Mouse (Mus musculus): ENCODE data around the gene Rps6ka5. TPM values are rescaled to one million over a fixed set of nuclear protein-coding genes. Genes with fewer than 3 reads are reported as not detected.

The Rps6ka5 gene
- polyA plus RNA-seq, 1 experiment, result 1.1 TPM

- H3K27ac ChIP-seq (ENCODE audit: insufficient read depth, low read depth, low read length), result no peak overlapping the region
These were observed 191.8 kb downstream of the Rps6ka5 start for GRCm38 (mm10) chr12:100535028-100535427.

DNA sequence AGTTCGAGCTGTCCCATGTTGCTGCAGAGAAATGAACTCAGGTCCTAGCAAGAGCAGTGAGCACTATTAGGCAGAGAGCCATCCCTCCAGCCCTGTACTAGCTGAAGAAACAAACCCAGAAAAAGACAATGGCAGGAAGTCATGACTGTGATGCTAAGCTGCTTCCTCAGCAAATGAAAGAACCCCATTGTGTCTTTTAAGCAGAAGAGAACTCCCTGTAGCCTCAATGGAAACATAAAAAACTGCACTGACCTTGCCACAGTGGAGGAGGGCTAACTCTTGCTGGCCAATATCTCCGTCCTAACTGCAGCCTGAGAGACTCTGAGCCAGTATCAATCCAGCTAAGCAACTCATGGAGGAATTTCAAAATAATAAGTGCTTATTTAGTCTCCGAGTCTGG is 192.8 kb downstream of the Rps6ka5 start:
- Histone ChIP-seq H3K4me3 (ENCODE audit: insufficient read depth, low read depth, low read length) (no peak overlapping the region), H3K27me3 (replicated peaks; ENCODE audit: control insufficient read depth, insufficient read depth, low read length) (no peaks in the 10 kb centered on the region), H3K27ac (ENCODE audit: insufficient read depth, low read depth, low read length) (no peak overlapping the region), H3K36me3 (ENCODE audit: control insufficient read depth, insufficient read depth, low read length) (no peaks in the 10 kb centered on the region), H3K4me1 (ENCODE audit: control insufficient read depth, insufficient read depth, low read length) (no peaks in the 10 kb centered on the region; the same call in 1 of the 2 replicates)
- peak; percentile 72 for DNase-seq
- TF ChIP-seq POLR2A (IDR thresholded peaks at IDR 0.05; ENCODE audit: low read depth, low read length), result no peak
- no peak for TF ChIP-seq CTCF (conservative IDR thresholded peaks at IDR 0.05; ENCODE audit: insufficient read depth, insufficient read length, low read depth, low read length)
- 72% methylated on average over 3 of the region's 3 CpGs for WGBS

More at GRCm38 (mm10) chr12:100535028-100535427, 191.8 kb downstream of the Rps6ka5 start:
- TF ChIP-seq POLR2A (IDR thresholded peaks at IDR 0.05; ENCODE audit: low read depth, low read length), result no peak
- no peak for TF ChIP-seq CTCF (conservative IDR thresholded peaks at IDR 0.05; ENCODE audit: insufficient read depth, insufficient read length, low read depth, low read length)
- Histone ChIP-seq H3K36me3 (ENCODE audit: control insufficient read depth, insufficient read depth, low read length) (no peaks in the 10 kb centered on the region), H3K4me1 (ENCODE audit: control insufficient read depth, insufficient read depth, low read length) (peaks cover 2% of the 10 kb centered on the region; the same call in 1 of the 2 replicates), H3K4me3 (ENCODE audit: insufficient read depth, low read depth, low read length) (no peak overlapping the region), H3K27me3 (replicated peaks; ENCODE audit: control insufficient read depth, insufficient read depth, low read length) (no peaks in the 10 kb centered on the region)
- DNase-seq, result no peak
- 93% methylated on average over 12 of the region's 12 CpGs for WGBS

- Histone ChIP-seq H3K36me3 (ENCODE audit: control insufficient read depth, insufficient read depth, low read length) (no peaks in the 10 kb centered on the region), H3K27me3 (replicated peaks; ENCODE audit: control insufficient read depth, insufficient read depth, low read length) (no peaks in the 10 kb centered on the region), H3K4me3 (ENCODE audit: insufficient read depth, low read depth, low read length) (no peak overlapping the region), H3K27ac (ENCODE audit: insufficient read depth, low read depth, low read length) (no peak overlapping the region), H3K4me1 (ENCODE audit: control insufficient read depth, insufficient read depth, low read length) (no peaks in the 10 kb centered on the region; the same call in 1 of the 2 replicates)
- no peak for TF ChIP-seq CTCF (conservative IDR thresholded peaks at IDR 0.05; ENCODE audit: insufficient read depth, insufficient read length, low read depth, low read length)
- TF ChIP-seq POLR2A (IDR thresholded peaks at IDR 0.05; ENCODE audit: low read depth, low read length), result no peak
- no peak for DNase-seq
- WGBS, result 90% methylated on average over 4 of the region's 4 CpGs
These were observed 193.6 kb downstream of the Rps6ka5 start for GRCm38 (mm10) chr12:100533209-100533608.

- DNase-seq, result no peak
- no peaks in the 10 kb centered on the region for H3K36me3 ChIP-seq (ENCODE audit: control insufficient read depth, insufficient read depth, low read length)
- H3K4me1 ChIP-seq (ENCODE audit: control insufficient read depth, insufficient read depth, low read length), result 0 out of 2 replicates have a peak, but pooled peaks cover 3% of the 10 kb centered on the region
- H3K27me3 ChIP-seq (replicated peaks; ENCODE audit: control insufficient read depth, insufficient read depth, low read length), result no peaks in the 10 kb centered on the region
- H3K27ac ChIP-seq (ENCODE audit: insufficient read depth, low read depth, low read length), result no peak overlapping the region
- TF ChIP-seq POLR2A (IDR thresholded peaks at IDR 0.05; ENCODE audit: low read depth, low read length) (no peak), CTCF (conservative IDR thresholded peaks at IDR 0.05; ENCODE audit: insufficient read depth, insufficient read length, low read depth, low read length) (no peak)
- 78% methylated on average over 1 of the region's 1 CpGs for WGBS
- H3K4me3 ChIP-seq (ENCODE audit: insufficient read depth, low read depth, low read length), result no peak overlapping the region
These were observed 195.0 kb downstream of the Rps6ka5 start for GRCm38 (mm10) chr12:100531740-100532139.

- no peak for DNase-seq
- Histone ChIP-seq H3K4me3 (ENCODE audit: insufficient read depth, low read depth, low read length) (no peak overlapping the region), H3K27ac (ENCODE audit: insufficient read depth, low read depth, low read length) (no peak overlapping the region), H3K36me3 (ENCODE audit: control insufficient read depth, insufficient read depth, low read length) (no peaks in the 10 kb centered on the region), H3K4me1 (ENCODE audit: control insufficient read depth, insufficient read depth, low read length) (0 out of 2 replicates have a peak, but pooled peaks cover 3% of the 10 kb centered on the region), H3K27me3 (replicated peaks; ENCODE audit: control insufficient read depth, insufficient read depth, low read length) (no peaks in the 10 kb centered on the region)
- no peak for TF ChIP-seq CTCF (conservative IDR thresholded peaks at IDR 0.05; ENCODE audit: insufficient read depth, insufficient read length, low read depth, low read length)
- TF ChIP-seq POLR2A (IDR thresholded peaks at IDR 0.05; ENCODE audit: low read depth, low read length), result no peak
- 76% methylated on average over 5 of the region's 5 CpGs for WGBS
These were observed 195.9 kb downstream of the Rps6ka5 start for GRCm38 (mm10) chr12:100530871-100531270.

GRCm38 (mm10) chr12:100529651-100530050 is 197.1 kb downstream of the Rps6ka5 start:
- H3K4me3 ChIP-seq (ENCODE audit: insufficient read depth, low read depth, low read length), result no peak overlapping the region
- H3K27me3 ChIP-seq (replicated peaks; ENCODE audit: control insufficient read depth, insufficient read depth, low read length), result no peaks in the 10 kb centered on the region
- TF ChIP-seq POLR2A (IDR thresholded peaks at IDR 0.05; ENCODE audit: low read depth, low read length) (no peak), CTCF (conservative IDR thresholded peaks at IDR 0.05; ENCODE audit: insufficient read depth, insufficient read length, low read depth, low read length) (no peak)
- no peak overlapping the region for H3K27ac ChIP-seq (ENCODE audit: insufficient read depth, low read depth, low read length)
- WGBS, result 89% methylated on average over 5 of the region's 5 CpGs
- H3K4me1 ChIP-seq (ENCODE audit: control insufficient read depth, insufficient read depth, low read length), result 0 out of 2 replicates have a peak, but pooled peaks cover 3% of the 10 kb centered on the region
- no peaks in the 10 kb centered on the region for H3K36me3 ChIP-seq (ENCODE audit: control insufficient read depth, insufficient read depth, low read length)
- DNase-seq, result no peak

DNA sequence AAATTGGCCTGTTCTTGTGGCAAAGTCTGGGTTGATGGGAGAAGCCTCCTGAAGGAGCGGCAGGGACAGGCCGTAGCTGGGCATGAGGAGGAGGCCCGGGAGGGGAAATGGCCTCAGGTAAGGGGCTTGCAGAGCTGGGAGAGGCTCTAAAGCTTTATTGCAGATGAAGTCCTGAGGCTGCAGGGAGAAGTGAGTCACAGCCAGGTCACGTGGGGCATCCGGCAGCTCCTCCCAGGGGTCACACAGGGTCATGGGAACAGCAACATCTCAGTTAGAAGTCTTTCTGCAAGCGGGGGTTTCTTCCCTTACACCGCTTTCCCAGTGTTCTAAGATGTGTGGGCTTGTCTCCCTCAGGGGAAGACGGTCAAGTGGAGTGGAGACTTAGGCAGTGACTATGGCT is 197.6 kb downstream of the Rps6ka5 start:
- Histone ChIP-seq H3K27ac (ENCODE audit: insufficient read depth, low read depth, low read length) (peak overlapping the region; percentile 24; the same call in 1 of the 2 replicates), H3K4me3 (ENCODE audit: insufficient read depth, low read depth, low read length) (no peak overlapping the region), H3K36me3 (ENCODE audit: control insufficient read depth, insufficient read depth, low read length) (no peaks in the 10 kb centered on the region), H3K27me3 (replicated peaks; ENCODE audit: control insufficient read depth, insufficient read depth, low read length) (no peaks in the 10 kb centered on the region), H3K4me1 (ENCODE audit: control insufficient read depth, insufficient read depth, low read length) (0 out of 2 replicates have a peak, but pooled peaks cover 3% of the 10 kb centered on the region)
- no peak for TF ChIP-seq POLR2A (IDR thresholded peaks at IDR 0.05; ENCODE audit: low read depth, low read length)
- TF ChIP-seq CTCF (conservative IDR thresholded peaks at IDR 0.05; ENCODE audit: insufficient read depth, insufficient read length, low read depth, low read length), result no peak
- WGBS, result 52% methylated on average over 8 of the region's 8 CpGs
- DNase-seq, result peak; percentile 73

Measured in kidney, adult 2 months (tissue).